Mouse (Mus musculus) kidney, embryonic 15.5 days (tissue): ENCODE measurements around the gene Pigt. TPM values are rescaled to one million over a fixed set of nuclear protein-coding genes. Genes with fewer than 3 reads are reported as not detected.
A peak's percentile ranks its signal among the peaks of the same experiment; 100 is the strongest.

ENCODE experiments used
- ATAC-seq: fragments of 200-750 bp; cut with Nextera tagmentation; replicated peaks from 2 replicates; pipeline ENCODE4 v1.8.0; 2017; ENCODE audit warnings: moderate TSS enrichment; ENCODE audit not compliant: low FRiP score
- H3K27ac ChIP-seq: fragments of 300-500 bp; sonication (generic); 2 replicates; pipeline ENCODE4 v1.5.1; 2015; ENCODE audit warnings: mild to moderate bottlenecking, inconsistent platforms
- H3K27me3 ChIP-seq: fragments of 300-500 bp; sonication (generic); 2 replicates; pipeline ENCODE4 v1.6.1; 2015; ENCODE audit warnings: inconsistent platforms
- H3K36me3 ChIP-seq: fragments of 300-500 bp; sonication (generic); 2 replicates; pipeline ENCODE4 v1.6.1; 2015; ENCODE audit warnings: inconsistent platforms
- H3K4me1 ChIP-seq: fragments of 300-500 bp; sonication (generic); 2 replicates; pipeline ENCODE4 v1.6.1; 2015; ENCODE audit warnings: inconsistent platforms
- H3K4me2 ChIP-seq: fragments of 300-500 bp; sonication (generic); 2 replicates; pipeline ENCODE4 v1.6.1; 2015; ENCODE audit warnings: moderate library complexity, mild to moderate bottlenecking, inconsistent platforms
- H3K4me3 ChIP-seq: fragments of 300-500 bp; sonication (generic); replicated peaks from 2 replicates; pipeline ENCODE4 v1.5.1; 2015; ENCODE audit warnings: mild to moderate bottlenecking, inconsistent platforms
- H3K9ac ChIP-seq: fragments of 300-500 bp; sonication (generic); 2 replicates; pipeline ENCODE4 v1.6.1; 2015; ENCODE audit warnings: mild to moderate bottlenecking, inconsistent platforms
- H3K9me3 ChIP-seq: fragments of 300-500 bp; sonication (generic); replicated peaks from 2 replicates; pipeline ENCODE4 v1.6.1; 2016; ENCODE audit warnings: inconsistent platforms
- WGBS: fragments of 180-500 bp; shearing (Covaris S2); methylation state at CpG from one replicate; pipeline ENCODE4 v1.1.7; 2015; ENCODE audit warnings: mixed read lengths; 5-methylcytosine and 5-hydroxymethylcytosine counted together
- polyA plus RNA-seq: library from polyadenylated mRNA; unstranded; fragments of >200 nt; fragmentation: Nextera tagmentation; extraction: Ambion mirVana; gene quantifications from 2 replicates; pipeline ENCODE4 v1.2.1, GENCODE M21; 2015

The Pigt gene
- polyA plus RNA-seq, 1 experiment from 2014 or later = 69.6 TPM

GRCm38 (mm10) chr2:164531169-164531568, 33.8 kb downstream of the Pigt start:
- Histone ChIP-seq H3K4me3 (no peak overlapping the region), H3K4me1 (no peaks in the 10 kb centered on the region), H3K36me3 (no peaks in the 10 kb centered on the region), H3K27me3 (no peaks in the 10 kb centered on the region), H3K9ac (no peak overlapping the region), H3K27ac (no peak overlapping the region), H3K9me3 (no peaks in the 10 kb centered on the region), H3K4me2 (no peak overlapping the region)
- WGBS = 7% methylated on average over 3 of the region's 3 CpGs
- ATAC-seq = 0 out of 2 replicates have a peak, but pooled peaks have one; percentile 33

- WGBS = 67% methylated on average over 10 of the region's 10 CpGs
- no peak overlapping the region for H3K4me3 ChIP-seq
- no peaks in the 10 kb centered on the region for H3K4me1 ChIP-seq
Measured at GRCm38 (mm10) chr2:164534315-164534714, 37.0 kb downstream of the Pigt start.

GRCm38 (mm10) chr2:164537003-164537402, 39.7 kb downstream of the Pigt start:
- WGBS = 79% methylated on average over 4 of the region's 4 CpGs
- ATAC-seq = no peak
- Histone ChIP-seq H3K9me3 (no peaks in the 10 kb centered on the region), H3K4me1 (peaks cover 9% of the 10 kb centered on the region), H3K4me2 (no peak overlapping the region), H3K4me3 (no peak overlapping the region), H3K36me3 (no peaks in the 10 kb centered on the region), H3K9ac (no peak overlapping the region), H3K27me3 (no peaks in the 10 kb centered on the region), H3K27ac (no peak overlapping the region)

More at GRCm38 (mm10) chr2:164534315-164534714, 37.0 kb downstream of the Pigt start:
- H3K27ac ChIP-seq = no peak overlapping the region
- no peaks in the 10 kb centered on the region for H3K9me3 ChIP-seq
- H3K27me3 ChIP-seq = no peaks in the 10 kb centered on the region
- ATAC-seq = no peak
- no peaks in the 10 kb centered on the region for H3K36me3 ChIP-seq
- H3K4me2 ChIP-seq = no peak overlapping the region
- no peak overlapping the region for H3K9ac ChIP-seq

- Histone ChIP-seq H3K9ac (no peak overlapping the region), H3K4me2 (no peak overlapping the region), H3K4me3 (no peak overlapping the region), H3K36me3 (no peaks in the 10 kb centered on the region), H3K27ac (peak overlapping the region; percentile 46), H3K4me1 (peaks cover 18% of the 10 kb centered on the region), H3K9me3 (no peaks in the 10 kb centered on the region), H3K27me3 (no peaks in the 10 kb centered on the region)
- WGBS = 49% methylated on average over 8 of the region's 8 CpGs
- no peak; the same call in 1 of the 2 replicates for ATAC-seq
Measured at GRCm38 (mm10) chr2:164540652-164541427, 43.5 kb downstream of the Pigt start.

GRCm38 (mm10) chr2:164542132-164542531, 44.8 kb downstream of the Pigt start:
- no peak for ATAC-seq
- no peak overlapping the region for H3K27ac ChIP-seq
- H3K4me2 ChIP-seq = no peak overlapping the region
- no peaks in the 10 kb centered on the region for H3K36me3 ChIP-seq
- no peak overlapping the region for H3K9ac ChIP-seq
- WGBS = 82% methylated on average over 5 of the region's 5 CpGs
- peaks cover 18% of the 10 kb centered on the region for H3K4me1 ChIP-seq
- no peak overlapping the region for H3K4me3 ChIP-seq
- no peaks in the 10 kb centered on the region for H3K9me3 ChIP-seq
- no peaks in the 10 kb centered on the region for H3K27me3 ChIP-seq

GRCm38 (mm10) chr2:164542598-164542997, 45.3 kb downstream of the Pigt start:
- no peak overlapping the region for H3K4me2 ChIP-seq
- no peak for ATAC-seq
- WGBS = 89% methylated on average over 7 of the region's 7 CpGs
- H3K27ac ChIP-seq = peak overlapping the region; percentile 85
- peaks cover 18% of the 10 kb centered on the region for H3K4me1 ChIP-seq
- no peaks in the 10 kb centered on the region for H3K9me3 ChIP-seq
- H3K4me3 ChIP-seq = no peak overlapping the region
- no peak overlapping the region for H3K9ac ChIP-seq
- H3K27me3 ChIP-seq = no peaks in the 10 kb centered on the region
- no peaks in the 10 kb centered on the region for H3K36me3 ChIP-seq

GRCm38 (mm10) chr2:164543745-164544144, 46.4 kb downstream of the Pigt start:
- no peaks in the 10 kb centered on the region for H3K36me3 ChIP-seq

GRCm38 (mm10) chr2:164544454-164545097, 47.3 kb downstream of the Pigt start:
- WGBS = 15% methylated on average over 5 of the region's 5 CpGs
- no peak overlapping the region for H3K4me3 ChIP-seq
- H3K4me1 ChIP-seq = peaks cover 21% of the 10 kb centered on the region
- H3K36me3 ChIP-seq = no peaks in the 10 kb centered on the region
- H3K9me3 ChIP-seq = no peaks in the 10 kb centered on the region
- H3K9ac ChIP-seq = no peak overlapping the region
- no peak overlapping the region for H3K4me2 ChIP-seq
- H3K27me3 ChIP-seq = no peaks in the 10 kb centered on the region
- ATAC-seq = 0 out of 2 replicates have a peak, but pooled peaks have one; percentile 2
- peak overlapping the region; percentile 85 for H3K27ac ChIP-seq

More at GRCm38 (mm10) chr2:164543745-164544144, 46.4 kb downstream of the Pigt start:
- H3K4me1 ChIP-seq = peaks cover 18% of the 10 kb centered on the region
- H3K4me2 ChIP-seq = no peak overlapping the region
- H3K27ac ChIP-seq = peak overlapping the region; percentile 85
- H3K4me3 ChIP-seq = no peak overlapping the region
- ATAC-seq = peak; percentile 75
- no peaks in the 10 kb centered on the region for H3K27me3 ChIP-seq
- no peak overlapping the region for H3K9ac ChIP-seq
- WGBS = 64% methylated on average over 2 of the region's 2 CpGs
- H3K9me3 ChIP-seq = no peaks in the 10 kb centered on the region

GRCm38 (mm10) chr2:164549338-164549737, 52.0 kb downstream of the Pigt start:
- 51% methylated on average over 4 of the region's 4 CpGs for WGBS
- H3K9me3 ChIP-seq = no peaks in the 10 kb centered on the region
- no peak overlapping the region for H3K9ac ChIP-seq
- H3K36me3 ChIP-seq = no peaks in the 10 kb centered on the region
- no peak overlapping the region for H3K4me2 ChIP-seq
- H3K27me3 ChIP-seq = 0 out of 2 replicates have a peak, but pooled peaks cover 4% of the 10 kb centered on the region
- no peak for ATAC-seq
- peaks cover 20% of the 10 kb centered on the region for H3K4me1 ChIP-seq
- no peak overlapping the region for H3K27ac ChIP-seq
- H3K4me3 ChIP-seq = no peak overlapping the region

GRCm38 (mm10) chr2:164549963-164550894, 52.9 kb downstream of the Pigt start:
- ATAC-seq = peak; percentile 52; the same call in 1 of the 2 replicates
- no peak overlapping the region for H3K4me3 ChIP-seq
- no peaks in the 10 kb centered on the region for H3K9me3 ChIP-seq
- H3K9ac ChIP-seq = no peak overlapping the region
- H3K4me2 ChIP-seq = no peak overlapping the region
- H3K27me3 ChIP-seq = 0 out of 2 replicates have a peak, but pooled peaks cover 4% of the 10 kb centered on the region
- peaks cover 14% of the 10 kb centered on the region for H3K4me1 ChIP-seq
- H3K36me3 ChIP-seq = no peaks in the 10 kb centered on the region
- 25% methylated on average over 10 of the region's 10 CpGs for WGBS
- no peak overlapping the region for H3K27ac ChIP-seq

- no peaks in the 10 kb centered on the region for H3K9me3 ChIP-seq
- H3K4me2 ChIP-seq = no peak overlapping the region
- H3K36me3 ChIP-seq = no peaks in the 10 kb centered on the region
- H3K4me3 ChIP-seq = no peak overlapping the region
- 89% methylated on average over 2 of the region's 2 CpGs for WGBS
- no peak overlapping the region for H3K9ac ChIP-seq
- ATAC-seq = no peak
- H3K27ac ChIP-seq = no peak overlapping the region
- H3K4me1 ChIP-seq = peaks cover 11% of the 10 kb centered on the region
- 0 out of 2 replicates have a peak, but pooled peaks cover 4% of the 10 kb centered on the region for H3K27me3 ChIP-seq
Measured at GRCm38 (mm10) chr2:164550895-164551269, 53.6 kb downstream of the Pigt start.
